Mouse (Mus musculus): Measurements from ENCODE around the gene Cdk2ap1.

DNA sequence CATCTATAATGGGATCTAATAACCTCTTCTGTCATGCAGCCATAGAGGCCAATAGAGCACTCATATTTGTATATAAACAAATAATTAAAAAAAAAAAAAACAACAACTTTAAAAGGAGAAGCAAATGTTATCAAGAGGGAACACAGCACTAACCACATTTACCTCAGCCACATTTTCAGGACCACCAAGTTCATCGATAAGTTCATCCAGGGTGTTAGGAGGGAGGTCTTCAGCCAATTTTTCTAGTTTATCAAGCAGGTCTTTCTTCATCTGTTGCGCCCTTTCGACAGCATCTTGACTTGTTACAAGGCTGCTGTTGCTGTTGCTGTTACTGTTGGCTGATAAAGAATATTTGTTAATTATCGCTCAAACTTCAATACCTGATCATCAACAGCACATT, 29.5 kb upstream of the Cdk2ap1 start:
- no peak for TF ChIP-seq POLR2AphosphoS2 (IDR thresholded peaks at IDR 0.05; ENCODE audit: insufficient read length, low read depth)
- TF ChIP-seq E2F4 (IDR thresholded peaks at IDR 0.05; ENCODE audit: insufficient read depth): no peak
- no peak for TF ChIP-seq MYOG (IDR thresholded peaks at IDR 0.05; ENCODE audit: control insufficient read depth in 1 of 3, insufficient read depth in 1 of 3, insufficient read length in 2 of 3, low read depth in 2 of 3)
- no peak for TF ChIP-seq MAX (IDR thresholded peaks at IDR 0.05; ENCODE audit: low read depth)
